Mouse (Mus musculus): ENCODE results near the gene Rhot1. TPM values are rescaled to one million over a fixed set of nuclear protein-coding genes. Genes with fewer than 3 reads are reported as not detected.

The Rhot1 gene
- 50.0 and 53.1 TPM in 2 replicates for polyA plus RNA-seq (2016; fragmentation: Nextera tagmentation; extraction: Ambion mirVana)

DNA sequence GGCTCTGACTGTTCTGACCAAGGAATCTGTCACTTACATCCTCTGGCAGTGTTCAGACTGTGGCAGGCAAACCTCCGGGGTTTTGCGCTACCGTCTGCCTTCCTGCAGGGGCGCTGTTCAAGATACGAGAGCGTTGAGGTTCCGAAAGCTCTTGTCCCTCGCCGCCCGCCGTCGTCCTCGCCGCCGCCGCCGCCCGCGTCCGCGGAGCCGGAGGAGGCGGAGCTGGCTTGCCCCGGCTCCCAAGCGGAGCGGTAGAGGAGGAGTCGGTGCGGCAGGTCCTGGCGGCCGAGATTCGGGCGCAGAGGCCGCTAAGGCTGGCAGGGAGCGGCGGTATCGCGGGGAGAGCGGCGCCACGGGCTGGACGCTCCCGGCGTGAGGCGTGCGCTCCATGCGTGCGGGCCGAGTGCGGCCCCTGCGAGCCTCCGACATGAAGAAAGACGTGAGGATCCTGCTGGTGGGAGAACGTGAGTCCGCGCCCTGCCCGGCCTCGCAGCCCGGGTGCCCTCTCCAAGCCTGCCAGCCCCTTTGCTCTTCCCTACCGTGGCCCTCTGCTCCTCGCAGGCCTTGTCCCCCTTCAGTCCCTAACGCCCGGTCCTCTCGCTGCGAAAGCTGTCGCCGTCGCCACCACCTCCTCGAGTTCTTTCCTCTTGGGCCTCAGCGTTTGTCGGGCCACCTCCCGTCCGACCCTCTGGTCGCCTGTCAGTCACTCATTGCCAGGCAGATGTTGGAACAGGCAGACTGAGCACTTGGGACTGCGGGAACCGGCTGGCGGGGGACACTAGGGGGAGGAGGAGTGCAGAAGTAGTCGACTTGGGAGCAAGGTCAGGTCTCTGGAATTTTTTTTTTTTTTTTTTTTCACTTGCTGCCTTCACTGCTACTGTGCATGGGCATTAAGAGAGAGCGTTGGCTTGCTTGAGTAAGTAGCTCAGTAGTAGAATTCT is at the start of gene Rhot1:
Gene Rhot1, plus strand, starts transcription at position 160 of the 941 bp plus-strand sequence.
- WGBS: under 1% methylated on average over 78 of the region's 78 CpGs
- H3K4me1 ChIP-seq: peaks cover 9% of the 10 kb centered on the region
- H3K36me3 ChIP-seq (replicated peaks): peaks cover 21% of the 10 kb centered on the region
- peak within 1 kb of the TSS; percentile 94 for H3K27ac ChIP-seq (replicated peaks)
- H3K4me3 ChIP-seq: peak within 1 kb of the TSS; percentile 97
- DNase-seq (ENCODE audit: low spot score): peak; percentile 96
- no peaks in the 10 kb centered on the region for H3K9me3 ChIP-seq
- H3K27me3 ChIP-seq (replicated peaks; ENCODE audit: low read depth, poor library complexity, severe bottlenecking): no peaks in the 10 kb centered on the region

DNA sequence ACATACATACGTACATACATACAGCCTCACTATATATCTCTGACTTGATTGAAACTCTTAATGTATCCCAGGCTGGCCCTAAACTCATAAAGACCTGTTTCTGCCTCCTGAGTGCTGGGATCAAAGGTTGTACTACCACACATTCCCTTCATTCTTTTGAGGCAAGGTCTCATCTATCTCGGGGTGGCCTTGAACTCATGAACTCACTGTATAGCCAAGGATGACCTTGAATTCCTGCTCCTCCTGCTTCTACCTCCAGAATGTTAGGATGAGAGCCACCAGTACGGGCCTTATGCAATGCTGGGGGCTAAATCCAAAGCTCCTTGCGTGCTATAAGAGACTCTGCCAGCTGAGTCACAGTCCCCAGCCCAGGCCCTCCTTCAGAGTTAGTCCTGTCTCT is 47.8 kb upstream of the Rhot1 start:
- no peaks in the 10 kb centered on the region for H3K4me1 ChIP-seq
- WGBS: 81% methylated on average over 4 of the region's 4 CpGs
- DNase-seq (ENCODE audit: low spot score): no peak

DNA sequence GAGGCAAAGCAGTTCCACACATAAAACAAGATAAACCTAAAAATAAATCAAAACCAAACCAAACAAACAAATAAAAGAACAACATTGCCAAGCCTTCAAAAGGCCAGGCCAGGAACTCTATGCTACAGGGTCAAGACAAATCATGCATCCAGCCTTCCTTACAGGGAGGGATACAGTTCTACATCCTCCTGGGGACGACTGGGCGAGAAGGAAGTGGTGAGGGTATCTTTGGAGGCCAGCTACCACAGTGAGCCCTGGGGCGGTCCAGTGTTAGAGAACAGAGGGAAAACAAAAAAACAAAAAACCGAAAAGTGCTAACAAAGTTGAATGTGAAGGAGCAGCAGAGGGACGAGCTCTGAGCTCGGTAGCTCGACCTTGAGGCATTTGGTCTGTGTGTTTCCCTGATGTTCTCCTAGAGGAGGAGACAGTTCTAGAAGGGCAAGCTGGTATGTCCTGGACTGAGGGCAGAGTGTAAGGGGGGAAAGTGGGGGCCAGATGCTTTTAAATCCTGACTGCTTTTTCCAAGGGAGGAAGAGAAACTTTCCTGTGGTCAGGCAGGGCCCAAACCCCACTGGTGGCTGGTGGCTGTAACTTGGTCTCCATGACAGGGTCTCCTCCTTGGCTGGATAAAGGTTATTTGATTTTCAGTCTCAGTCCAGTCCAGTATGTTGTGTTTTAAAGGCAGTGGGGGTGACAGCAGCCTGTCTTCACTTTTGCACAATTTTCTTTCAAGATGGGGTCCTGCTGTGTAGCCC is 45.3 kb upstream of the Rhot1 start:
- H3K36me3 ChIP-seq (replicated peaks): no peaks in the 10 kb centered on the region
- no peak overlapping the region for H3K4me3 ChIP-seq
- no peaks in the 10 kb centered on the region for H3K27me3 ChIP-seq (replicated peaks; ENCODE audit: low read depth, poor library complexity, severe bottlenecking)
- no peaks in the 10 kb centered on the region for H3K4me1 ChIP-seq
- WGBS: 64% methylated on average over 7 of the region's 7 CpGs
- no peaks in the 10 kb centered on the region for H3K9me3 ChIP-seq
- DNase-seq (ENCODE audit: low spot score): no peak
- H3K27ac ChIP-seq (replicated peaks): no peak overlapping the region

More for the DNA sequence above, 47.8 kb upstream of the Rhot1 start:
- Histone ChIP-seq H3K36me3 (replicated peaks) (no peaks in the 10 kb centered on the region), H3K4me3 (no peak overlapping the region), H3K9me3 (no peaks in the 10 kb centered on the region), H3K27ac (replicated peaks) (no peak overlapping the region), H3K27me3 (replicated peaks; ENCODE audit: low read depth, poor library complexity, severe bottlenecking) (peaks cover 17% of the 10 kb centered on the region)

DNA sequence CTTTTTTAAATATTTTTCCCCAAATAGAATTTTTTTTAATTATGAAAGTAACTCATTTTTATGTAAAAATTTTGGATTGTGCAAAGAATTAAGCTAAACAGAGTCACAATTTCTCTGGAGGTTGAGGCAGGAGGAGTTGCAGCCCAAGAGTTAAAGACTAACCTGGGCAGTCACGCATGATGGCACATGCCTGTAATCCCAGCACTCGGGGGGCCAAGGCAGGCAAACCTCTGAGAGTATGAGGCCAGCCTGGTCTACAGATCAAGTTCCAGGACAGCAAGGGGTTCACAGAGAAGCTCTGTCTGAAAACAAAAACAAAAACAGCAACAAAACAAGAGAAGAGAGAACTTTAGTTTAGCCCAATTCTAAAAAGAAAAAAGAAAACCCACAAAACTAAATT is 44.6 kb upstream of the Rhot1 start:
- Histone ChIP-seq H3K4me1 (no peaks in the 10 kb centered on the region), H3K9me3 (no peaks in the 10 kb centered on the region), H3K36me3 (replicated peaks) (no peaks in the 10 kb centered on the region), H3K27ac (replicated peaks) (no peak overlapping the region), H3K27me3 (replicated peaks; ENCODE audit: low read depth, poor library complexity, severe bottlenecking) (no peaks in the 10 kb centered on the region), H3K4me3 (no peak overlapping the region)
- 58% methylated on average over 2 of the region's 2 CpGs for WGBS
- no peak for DNase-seq (ENCODE audit: low spot score)

DNA sequence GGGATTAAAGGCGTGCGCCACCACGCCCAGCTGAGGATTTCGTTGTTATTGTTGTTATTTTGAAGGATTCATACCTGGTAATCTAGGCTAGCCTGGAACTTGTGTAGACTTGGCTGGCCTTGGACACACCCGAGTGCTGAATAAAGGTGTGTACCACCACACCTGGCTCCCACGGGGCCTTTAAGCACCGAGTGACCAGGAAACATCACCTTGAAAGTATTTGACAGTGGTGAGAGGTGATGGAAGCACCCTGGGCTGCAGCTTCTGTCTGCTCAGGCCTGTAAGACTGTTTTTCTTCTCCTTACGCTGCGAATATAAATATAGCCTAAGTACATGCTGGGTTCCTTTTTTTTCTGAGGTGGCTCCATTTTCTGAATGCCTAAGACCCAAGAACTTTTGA is 40.7 kb upstream of the Rhot1 start:
- H3K27me3 ChIP-seq (replicated peaks; ENCODE audit: low read depth, poor library complexity, severe bottlenecking): no peaks in the 10 kb centered on the region
- no peak overlapping the region for H3K4me3 ChIP-seq
- no peak overlapping the region for H3K27ac ChIP-seq (replicated peaks)
- DNase-seq (ENCODE audit: low spot score): no peak
- no peaks in the 10 kb centered on the region for H3K36me3 ChIP-seq (replicated peaks)
- H3K4me1 ChIP-seq: no peaks in the 10 kb centered on the region
- 91% methylated on average over 9 of the region's 9 CpGs for WGBS
- H3K9me3 ChIP-seq: no peaks in the 10 kb centered on the region

DNA sequence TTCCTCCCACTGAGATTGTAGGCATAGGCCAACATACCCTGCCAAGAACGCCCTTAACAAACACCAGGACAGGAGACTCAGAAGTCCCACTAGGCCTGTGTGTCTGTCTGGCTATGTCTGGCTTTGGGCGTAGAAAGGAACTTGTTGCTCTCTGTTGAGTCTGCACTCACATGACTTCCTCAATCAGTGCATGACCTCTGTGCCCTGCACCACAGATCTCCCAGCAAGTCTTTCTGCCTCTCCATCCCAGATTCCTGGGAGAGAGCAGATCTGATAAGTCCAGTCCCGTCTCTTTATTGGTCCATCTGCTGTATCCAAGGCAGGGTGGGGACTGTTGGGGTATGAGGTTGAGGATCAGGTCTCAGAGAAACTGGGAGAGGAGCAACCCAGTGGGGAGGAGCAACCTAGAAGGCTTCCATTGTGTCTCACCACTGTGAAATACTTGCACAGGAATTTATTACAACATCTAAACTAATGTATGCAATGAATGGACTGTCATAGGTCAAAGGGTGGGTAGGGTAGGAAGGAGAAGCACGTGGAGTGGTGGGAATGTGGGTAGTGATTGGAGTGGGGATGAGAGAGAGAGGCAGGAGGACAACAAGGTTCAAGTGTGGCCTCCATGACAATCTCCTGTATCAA is 40.1 kb upstream of the Rhot1 start:
- H3K9me3 ChIP-seq: no peaks in the 10 kb centered on the region
- WGBS: 79% methylated on average over 4 of the region's 4 CpGs

DNA sequence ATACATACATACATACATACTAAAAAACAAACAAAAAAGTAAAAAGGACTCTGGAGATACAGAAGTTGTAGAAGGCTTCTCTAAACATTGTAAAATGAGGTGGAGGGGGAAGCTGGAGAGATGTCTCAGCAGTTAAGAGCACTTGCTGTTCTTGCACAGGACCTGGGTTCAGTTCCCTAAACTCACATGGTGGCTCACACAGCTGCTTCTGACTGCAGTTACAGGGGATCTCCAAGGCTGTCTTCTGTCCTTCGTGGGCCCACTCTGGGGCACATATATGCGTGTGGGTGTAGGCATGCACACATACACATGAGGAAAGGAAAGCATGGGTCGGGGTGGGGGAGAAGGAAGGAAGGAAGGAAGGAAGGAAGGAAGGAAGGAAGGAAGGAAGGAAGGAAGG is 39.2 kb upstream of the Rhot1 start:
- no peaks in the 10 kb centered on the region for H3K27me3 ChIP-seq (replicated peaks; ENCODE audit: low read depth, poor library complexity, severe bottlenecking)
- no peaks in the 10 kb centered on the region for H3K9me3 ChIP-seq
- 90% methylated on average over 3 of the region's 3 CpGs for WGBS
- no peak for DNase-seq (ENCODE audit: low spot score)
- H3K4me3 ChIP-seq: no peak overlapping the region
- no peaks in the 10 kb centered on the region for H3K4me1 ChIP-seq
- H3K27ac ChIP-seq (replicated peaks): no peak overlapping the region
- H3K36me3 ChIP-seq (replicated peaks): no peaks in the 10 kb centered on the region

More for the DNA sequence above, 40.1 kb upstream of the Rhot1 start:
- Histone ChIP-seq H3K27me3 (replicated peaks; ENCODE audit: low read depth, poor library complexity, severe bottlenecking) (no peaks in the 10 kb centered on the region), H3K4me1 (no peaks in the 10 kb centered on the region), H3K36me3 (replicated peaks) (no peaks in the 10 kb centered on the region), H3K4me3 (no peak overlapping the region), H3K27ac (replicated peaks) (no peak overlapping the region)
- DNase-seq (ENCODE audit: low spot score): no peak

DNA sequence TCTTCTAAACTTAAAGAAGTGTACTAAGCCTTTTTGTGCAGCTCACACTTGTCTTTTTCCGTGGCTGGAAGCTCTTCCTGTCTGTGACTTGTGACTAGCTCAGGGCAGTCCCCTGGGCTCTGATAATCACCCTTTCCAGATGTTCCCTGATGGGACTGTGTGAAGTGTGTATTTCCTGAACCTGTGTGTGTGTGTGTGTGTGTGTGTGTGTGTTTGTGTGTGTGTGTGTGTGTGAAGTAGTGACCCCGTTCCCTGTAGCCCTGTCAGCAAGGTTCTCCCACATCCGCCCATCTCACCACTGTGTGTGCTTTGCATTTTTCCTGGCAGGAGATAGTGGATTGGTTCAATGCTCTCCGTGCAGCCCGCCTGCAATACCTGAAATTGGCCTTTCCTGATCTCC is 38.5 kb upstream of the Rhot1 start:
- no peak overlapping the region for H3K27ac ChIP-seq (replicated peaks)
- H3K36me3 ChIP-seq (replicated peaks): no peaks in the 10 kb centered on the region
- H3K4me3 ChIP-seq: no peak overlapping the region
- 0 out of 2 replicates have a peak, but pooled peaks cover under 1% of the 10 kb centered on the region for H3K4me1 ChIP-seq
- no peak for DNase-seq (ENCODE audit: low spot score)
- no peaks in the 10 kb centered on the region for H3K27me3 ChIP-seq (replicated peaks; ENCODE audit: low read depth, poor library complexity, severe bottlenecking)
- WGBS: 68% methylated on average over 5 of the region's 5 CpGs
- no peaks in the 10 kb centered on the region for H3K9me3 ChIP-seq

DNA sequence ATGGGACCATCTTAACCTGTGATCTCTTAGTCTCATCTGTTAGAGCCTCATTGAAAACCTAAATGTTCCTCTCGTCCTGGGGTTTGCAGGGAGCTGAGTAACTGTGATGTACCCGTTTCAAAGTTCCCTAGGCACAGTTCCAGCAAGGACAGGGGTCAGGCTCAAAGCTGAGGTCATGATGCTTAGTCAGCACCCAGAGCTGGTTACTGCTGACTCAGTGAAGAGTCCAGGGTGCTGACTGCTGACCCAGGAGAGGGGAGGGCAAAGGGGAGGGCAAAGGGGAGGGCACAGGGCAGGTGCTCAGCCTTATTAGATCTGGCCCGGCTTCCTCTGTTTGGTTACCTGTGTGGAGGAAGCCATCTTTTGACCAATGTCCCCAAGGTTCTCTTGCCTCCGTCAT is 36.9 kb upstream of the Rhot1 start:
- no peak overlapping the region for H3K4me3 ChIP-seq
- DNase-seq (ENCODE audit: low spot score): no peak
- H3K36me3 ChIP-seq (replicated peaks): no peaks in the 10 kb centered on the region
- H3K9me3 ChIP-seq: no peaks in the 10 kb centered on the region
- no peaks in the 10 kb centered on the region for H3K27me3 ChIP-seq (replicated peaks; ENCODE audit: low read depth, poor library complexity, severe bottlenecking)
- H3K4me1 ChIP-seq: 0 out of 2 replicates have a peak, but pooled peaks cover 7% of the 10 kb centered on the region
- WGBS: 73% methylated on average over 4 of the region's 4 CpGs
- H3K27ac ChIP-seq (replicated peaks): no peak overlapping the region

DNA sequence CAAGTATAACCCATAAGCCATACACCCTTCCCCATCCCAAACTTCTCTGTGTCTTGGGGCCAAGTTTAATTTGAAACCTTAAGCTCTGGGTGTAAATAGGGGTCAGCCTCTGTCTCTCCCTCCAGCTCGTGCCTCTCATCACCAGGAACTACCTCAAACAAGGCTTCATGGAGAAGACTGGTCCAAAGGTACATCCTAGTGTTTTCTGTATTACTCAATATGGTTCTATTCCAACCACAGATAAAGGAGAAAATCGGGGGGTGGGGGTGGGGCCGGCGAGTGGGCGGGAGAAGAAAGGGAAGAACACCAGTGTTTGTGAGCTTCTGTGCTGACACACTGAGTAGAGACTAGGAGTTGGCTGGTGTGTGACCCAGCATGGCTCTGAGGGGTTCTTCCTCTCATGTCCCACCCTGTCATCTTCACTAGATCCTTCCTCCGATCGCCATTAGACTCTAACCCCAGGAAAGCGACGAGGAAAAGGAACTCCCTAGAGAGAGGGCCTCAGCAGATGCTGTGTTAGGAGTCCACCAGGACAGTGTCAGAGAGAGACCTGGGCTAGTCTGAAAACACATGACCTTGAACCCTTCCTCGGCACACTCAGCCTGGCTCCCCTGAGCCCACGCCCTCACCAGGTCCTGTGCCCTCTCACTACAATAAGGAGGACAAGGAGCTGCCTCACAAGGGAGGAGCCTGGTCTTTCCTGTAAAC is 34.7 kb upstream of the Rhot1 start:
- Histone ChIP-seq H3K27me3 (replicated peaks; ENCODE audit: low read depth, poor library complexity, severe bottlenecking) (no peaks in the 10 kb centered on the region), H3K36me3 (replicated peaks) (no peaks in the 10 kb centered on the region)
- WGBS: 83% methylated on average over 11 of the region's 11 CpGs

DNA sequence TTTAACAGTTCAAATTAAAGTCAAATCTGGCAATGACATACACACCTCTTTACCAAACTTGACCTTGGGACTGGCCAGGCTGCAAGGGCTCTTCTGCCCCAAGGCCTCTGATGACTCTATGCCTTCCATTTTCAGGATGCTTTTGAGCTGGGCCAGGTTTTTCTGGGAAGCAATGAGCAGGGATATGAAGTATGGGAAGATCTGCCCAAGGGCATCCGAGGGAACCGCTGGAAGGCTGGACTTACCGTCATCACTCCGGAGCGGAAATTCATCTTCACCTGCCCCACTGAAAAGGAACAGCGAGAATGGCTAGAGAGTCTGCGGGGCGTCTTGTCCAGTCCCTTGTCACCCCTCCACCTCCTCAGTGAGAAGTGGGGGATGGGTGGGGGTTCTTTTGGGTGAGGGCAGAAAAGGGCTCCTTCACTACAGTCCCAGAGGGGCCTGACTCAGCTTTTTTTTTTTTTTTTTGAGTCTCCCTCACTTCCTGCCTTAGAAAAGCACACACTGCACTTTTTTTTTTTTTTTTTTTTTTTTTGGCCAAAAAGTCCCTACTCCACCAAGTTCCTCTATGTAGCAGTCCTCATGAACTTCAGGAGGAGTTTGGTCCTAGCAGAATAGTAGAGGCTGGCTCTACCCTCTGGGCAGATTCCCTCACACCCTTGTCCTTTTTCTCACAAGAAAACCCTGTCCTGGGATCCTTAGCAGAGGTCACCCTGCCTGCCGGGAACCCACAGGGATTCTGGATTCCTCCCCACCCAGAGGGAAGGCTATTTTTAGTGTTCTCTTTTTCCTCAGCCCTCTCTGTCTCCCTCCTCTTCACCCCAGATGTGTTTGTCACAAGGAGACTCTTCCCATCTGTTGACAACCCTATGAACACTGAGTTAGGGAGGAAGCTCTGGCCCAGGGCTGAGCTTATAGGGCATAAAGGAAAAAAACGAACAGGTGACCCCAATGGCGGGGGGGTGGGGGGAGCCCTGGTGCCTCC is 31.6 kb upstream of the Rhot1 start:
- Histone ChIP-seq H3K36me3 (replicated peaks) (no peaks in the 10 kb centered on the region), H3K27ac (replicated peaks) (no peak overlapping the region), H3K4me1 (0 out of 2 replicates have a peak, but pooled peaks cover 7% of the 10 kb centered on the region), H3K4me3 (no peak overlapping the region), H3K27me3 (replicated peaks; ENCODE audit: low read depth, poor library complexity, severe bottlenecking) (no peaks in the 10 kb centered on the region), H3K9me3 (no peaks in the 10 kb centered on the region)
- DNase-seq (ENCODE audit: low spot score): no peak
- 76% methylated on average over 11 of the region's 11 CpGs for whole genome bisulfite sequencing

More for the DNA sequence above, 34.7 kb upstream of the Rhot1 start:
- Histone ChIP-seq H3K4me3 (no peak overlapping the region), H3K4me1 (0 out of 2 replicates have a peak, but pooled peaks cover 7% of the 10 kb centered on the region), H3K9me3 (no peaks in the 10 kb centered on the region), H3K27ac (replicated peaks) (no peak overlapping the region)
- DNase-seq (ENCODE audit: low spot score): no peak

Data from embryonic facial prominence, embryonic 10.5 days (tissue).